Mouse (Mus musculus) neural tube, embryonic 11.5 days (tissue): ENCODE measurements around the gene Tceanc2. TPM values are rescaled to one million over a fixed set of nuclear protein-coding genes. Genes with fewer than 3 reads are reported as not detected.
"Not testable (repeated sequence)": the region's sequence is repeated elsewhere in the genome, so short reads cannot be mapped to it uniquely, and the experiment has no call there.

Source experiments
- ATAC-seq: fragments of 200-750 bp; cut with Nextera tagmentation; 2 replicates; pipeline ENCODE4 v1.8.0; 2017; ENCODE audit warnings: moderate number of reproducible peaks, mild to moderate bottlenecking, moderate TSS enrichment, moderate library complexity; ENCODE audit not compliant: insufficient read depth, low FRiP score, low TSS enrichment
- DNase-seq: peaks from one replicate; pipeline ENCODE4 v3.0.0-alpha.2; 2015; ENCODE audit warnings: low spot score
- H3K27ac ChIP-seq: fragments of 300-500 bp; sonication (generic); 2 replicates; pipeline ENCODE4 v1.5.1; 2014; ENCODE audit warnings: low read depth, mild to moderate bottlenecking, low read length
- H3K27me3 ChIP-seq: fragments of 300-500 bp; sonication (generic); 2 replicates; pipeline ENCODE4 v1.6.1; 2014; ENCODE audit warnings: mild to moderate bottlenecking, low read length, mixed read lengths; ENCODE audit not compliant: control insufficient read depth, insufficient read depth
- H3K36me3 ChIP-seq: fragments of 300-500 bp; sonication (generic); 2 replicates; pipeline ENCODE4 v1.6.1; 2014; ENCODE audit warnings: mild to moderate bottlenecking, low read length, moderate library complexity, mixed read lengths; ENCODE audit not compliant: control insufficient read depth, insufficient read depth
- H3K4me1 ChIP-seq: fragments of 300-500 bp; sonication (generic); 2 replicates; pipeline ENCODE4 v1.6.1; 2014; ENCODE audit warnings: low read length, mixed read lengths; ENCODE audit not compliant: control insufficient read depth, insufficient read depth
- H3K4me2 ChIP-seq: fragments of 300-500 bp; sonication (generic); 2 replicates; pipeline ENCODE4 v1.6.1; 2014; ENCODE audit warnings: low read depth, mild to moderate bottlenecking, moderate library complexity
- H3K4me3 ChIP-seq: fragments of 300-500 bp; sonication (generic); 2 replicates; pipeline ENCODE4 v1.5.1; 2014; ENCODE audit warnings: low read depth, low read length
- H3K9ac ChIP-seq: fragments of 300-500 bp; sonication (generic); 2 replicates; pipeline ENCODE4 v1.6.1; 2014; ENCODE audit warnings: mild to moderate bottlenecking, low read length
- H3K9me3 ChIP-seq: fragments of 300-500 bp; sonication (generic); 2 replicates; pipeline ENCODE4 v1.6.1; 2016; ENCODE audit warnings: low read length; ENCODE audit not compliant: control insufficient read depth
- WGBS: fragments of 180-500 bp; shearing (Covaris S2); extraction: QIAGEN DNeasy Blood & Tissue Kit; methylation state at CpG from one replicate; pipeline ENCODE4 v1.1.7; 2014; 5-methylcytosine and 5-hydroxymethylcytosine counted together
- polyA plus RNA-seq: library from polyadenylated mRNA; unstranded; fragments of >200 nt; fragmentation: Nextera tagmentation; extraction: Ambion mirVana; gene quantifications from 2 replicates; pipeline ENCODE4 v1.2.1, GENCODE M21; 2014

Tceanc2 gene
- polyA plus RNA-seq, 1 experiment from 2014 or later: 24.8 TPM

GRCm38 (mm10) chr4:107114278-107114677 lies 64.6 kb downstream of the Tceanc2 start:
- no peak overlapping the region for H3K4me2 ChIP-seq
- 43% methylated on average over 8 of the region's 8 CpGs for WGBS
- DNase-seq (no peak), ATAC-seq (no peak)
- no peaks in the 10 kb centered on the region for H3K27me3 ChIP-seq
- no peaks in the 10 kb centered on the region for H3K9me3 ChIP-seq
- H3K4me1 ChIP-seq: 0 out of 2 replicates have a peak, but pooled peaks cover 3% of the 10 kb centered on the region
- no peaks in the 10 kb centered on the region for H3K36me3 ChIP-seq
- H3K4me3 ChIP-seq: no peak overlapping the region
- no peak overlapping the region for H3K9ac ChIP-seq
- no peak overlapping the region for H3K27ac ChIP-seq

GRCm38 (mm10) chr4:107109181-107109580 lies 69.7 kb downstream of the Tceanc2 start:
- Histone ChIP-seq H3K4me1 (peaks cover 18% of the 10 kb centered on the region), H3K27ac (peak overlapping the region; percentile 24; the same call in 1 of the 2 replicates)
- H3K9me3 ChIP-seq, H3K4me2 ChIP-seq, H3K4me3 ChIP-seq, H3K27me3 ChIP-seq, DNase-seq, H3K36me3 ChIP-seq, ATAC-seq, H3K9ac ChIP-seq: not testable (repeated sequence)
- WGBS: 93% methylated on average over 6 of the region's 6 CpGs

- Histone ChIP-seq H3K4me2 (0 out of 2 replicates have a peak overlapping the region, but pooled peaks have one; percentile 8), H3K4me3 (no peak overlapping the region), H3K27me3 (no peaks in the 10 kb centered on the region), H3K9ac (peak overlapping the region; percentile 35; the same call in 1 of the 2 replicates), H3K27ac (peak overlapping the region; percentile 90), H3K4me1 (peaks cover 18% of the 10 kb centered on the region), H3K9me3 (no peaks in the 10 kb centered on the region), H3K36me3 (no peaks in the 10 kb centered on the region)
- 15% methylated on average over 13 of the region's 13 CpGs for WGBS
- peak; percentile 92 for ATAC-seq
- DNase-seq: peak; percentile 66
Measured at GRCm38 (mm10) chr4:107108291-107108731, 70.6 kb downstream of the Tceanc2 start.

- Histone ChIP-seq H3K4me3 (no peak overlapping the region), H3K27ac (0 out of 2 replicates have a peak overlapping the region, but pooled peaks have one; percentile 0), H3K4me2 (no peak overlapping the region), H3K9ac (no peak overlapping the region), H3K4me1 (peaks cover 22% of the 10 kb centered on the region), H3K27me3 (no peaks in the 10 kb centered on the region), H3K9me3 (no peaks in the 10 kb centered on the region), H3K36me3 (no peaks in the 10 kb centered on the region)
- ATAC-seq (no peak), DNase-seq (no peak)
- WGBS: 84% methylated on average over 16 of the region's 16 CpGs
Measured at GRCm38 (mm10) chr4:107106777-107107176, 72.1 kb downstream of the Tceanc2 start.

- 0 out of 2 replicates have a peak overlapping the region, but pooled peaks have one; percentile 14 for H3K27ac ChIP-seq
- no peaks in the 10 kb centered on the region for H3K27me3 ChIP-seq
- H3K4me1 ChIP-seq: peaks cover 10% of the 10 kb centered on the region
- H3K4me3 ChIP-seq: no peak overlapping the region
- H3K4me2 ChIP-seq: no peak overlapping the region
- no peak for DNase-seq
- H3K9me3 ChIP-seq: no peaks in the 10 kb centered on the region
- H3K36me3 ChIP-seq: no peaks in the 10 kb centered on the region
- ATAC-seq: no peak
- 74% methylated on average over 8 of the region's 8 CpGs for WGBS
- no peak overlapping the region for H3K9ac ChIP-seq
Measured at GRCm38 (mm10) chr4:107102220-107102619, 76.7 kb downstream of the Tceanc2 start.

- no peak for ATAC-seq
- H3K4me1 ChIP-seq: peaks cover 16% of the 10 kb centered on the region
Measured at GRCm38 (mm10) chr4:107098791-107099525, 80.0 kb downstream of the Tceanc2 start.

GRCm38 (mm10) chr4:107098375-107098774 lies 80.5 kb downstream of the Tceanc2 start:
- H3K4me1 ChIP-seq: peaks cover 16% of the 10 kb centered on the region
- H3K9me3 ChIP-seq: no peaks in the 10 kb centered on the region
- H3K36me3 ChIP-seq: no peaks in the 10 kb centered on the region
- no peak for ATAC-seq
- H3K27me3 ChIP-seq: no peaks in the 10 kb centered on the region
- 69% methylated on average over 10 of the region's 10 CpGs for WGBS
- no peak overlapping the region for H3K27ac ChIP-seq
- H3K4me2 ChIP-seq: no peak overlapping the region
- no peak overlapping the region for H3K4me3 ChIP-seq
- no peak overlapping the region for H3K9ac ChIP-seq
- DNase-seq: no peak

More at GRCm38 (mm10) chr4:107098791-107099525, 80.0 kb downstream of the Tceanc2 start:
- Histone ChIP-seq H3K36me3 (no peaks in the 10 kb centered on the region), H3K27ac (no peak overlapping the region), H3K27me3 (no peaks in the 10 kb centered on the region), H3K4me3 (no peak overlapping the region), H3K9ac (no peak overlapping the region), H3K9me3 (no peaks in the 10 kb centered on the region), H3K4me2 (no peak overlapping the region)
- DNase-seq: no peak
- WGBS: 72% methylated on average over 17 of the region's 17 CpGs

GRCm38 (mm10) chr4:107097871-107098270 lies 81.0 kb downstream of the Tceanc2 start:
- H3K36me3 ChIP-seq: no peaks in the 10 kb centered on the region
- peaks cover 16% of the 10 kb centered on the region for H3K4me1 ChIP-seq
- H3K4me3 ChIP-seq: no peak overlapping the region
- no peaks in the 10 kb centered on the region for H3K9me3 ChIP-seq
- WGBS: 49% methylated on average over 15 of the region's 15 CpGs
- no peaks in the 10 kb centered on the region for H3K27me3 ChIP-seq
- ATAC-seq: no peak
- H3K27ac ChIP-seq: peak overlapping the region; percentile 36
- no peak overlapping the region for H3K4me2 ChIP-seq
- H3K9ac ChIP-seq: no peak overlapping the region
- DNase-seq: no peak
